Mouse (Mus musculus) cerebellum, postnatal 25 days (tissue): Measurements from ENCODE around the gene Hsd11b1.

ENCODE experiments used
- DNase-seq, 2 experiments: peaks; one replicate each; pipeline ENCODE4 v3.0.0; 2021; ENCODE audit warnings: mixed read lengths in 2 of 2

Gene Hsd11b1

GRCm38 (mm10) chr1:193198312-193198711, 65.6 kb downstream of the Hsd11b1 start:
- DNase-seq: no peak

- no peak for DNase-seq
Measured at GRCm38 (mm10) chr1:193197494-193198205, 66.2 kb downstream of the Hsd11b1 start.

- DNase-seq: no peak
Measured at GRCm38 (mm10) chr1:193195169-193195810, 68.6 kb downstream of the Hsd11b1 start.

GRCm38 (mm10) chr1:193194416-193195140, 69.3 kb downstream of the Hsd11b1 start:
- peak; percentile 79 to 87 for DNase-seq

GRCm38 (mm10) chr1:193191675-193192283, 72.1 kb downstream of the Hsd11b1 start:
- DNase-seq: peak; percentile 37 to 52

- no peak for DNase-seq
Measured at GRCm38 (mm10) chr1:193189771-193190170, 74.1 kb downstream of the Hsd11b1 start.

- DNase-seq: no peak
Measured at GRCm38 (mm10) chr1:193189151-193189621, 74.7 kb downstream of the Hsd11b1 start.

- no peak for DNase-seq
Measured at GRCm38 (mm10) chr1:193188257-193188656, 75.6 kb downstream of the Hsd11b1 start.

GRCm38 (mm10) chr1:193181104-193181503, 82.8 kb downstream of the Hsd11b1 start:
- DNase-seq: no peak

- no peak for DNase-seq
Measured at GRCm38 (mm10) chr1:193174143-193174733, 89.6 kb downstream of the Hsd11b1 start.

GRCm38 (mm10) chr1:193173810-193174129, 90.1 kb downstream of the Hsd11b1 start:
- no peak for DNase-seq

- peak; percentile 92 to 96 for DNase-seq
Measured at GRCm38 (mm10) chr1:193172991-193173809, 90.7 kb downstream of the Hsd11b1 start.
